17 mouse cellular contexts compared by ENCODE assay signal in genomic region chr6:113473246-113473645, GRCm38 (mm10). TPM values are rescaled to one million over a fixed set of nuclear protein-coding genes. Genes with fewer than 3 reads are reported as not detected.
"Had no signal": no experiment of that assay in that cellular context is flagged by ENCODE, and none has a peak within 500 bp of the region (broad histone marks: within the 10 kb centered on the region; RNA-seq: fewer than 3 reads in every experiment).

No protein-coding gene starts in this region.

- DNase-seq: lung, adult 18-20 months; lung, embryonic 14.5 days; lung, postnatal 10 days; lung, postnatal 4 days; right cerebral cortex, postnatal 14 days; spleen, adult 18-20 months; thymus, adult 2 months; thymus, postnatal 25 days; thymus, postnatal 4 days had no signal

- ATAC-seq: midbrain, embryonic 13.5 days; midbrain, embryonic 15.5 days had no signal

- H3K9me3 ChIP-seq: midbrain, embryonic 10.5 days; midbrain, embryonic 13.5 days; midbrain, embryonic 15.5 days; neural tube, embryonic 13.5 days; neural tube, embryonic 15.5 days; stomach, embryonic 15.5 days had no signal

- H3K4me2 ChIP-seq: lung, embryonic 14.5 days; midbrain, embryonic 13.5 days; midbrain, embryonic 15.5 days; neural tube, embryonic 13.5 days; neural tube, embryonic 15.5 days had no signal

- H3K27ac ChIP-seq: liver, embryonic 14.5 days; midbrain, embryonic 10.5 days; midbrain, embryonic 13.5 days; midbrain, embryonic 15.5 days; neural tube, embryonic 13.5 days; neural tube, embryonic 15.5 days; stomach, embryonic 15.5 days had no signal

- H3K36me3 ChIP-seq: midbrain, embryonic 10.5 days; midbrain, embryonic 13.5 days; midbrain, embryonic 15.5 days; neural tube, embryonic 13.5 days; neural tube, embryonic 15.5 days; stomach, embryonic 15.5 days had no signal

- H3K9ac ChIP-seq: liver, embryonic 14.5 days; lung, embryonic 14.5 days; midbrain, embryonic 13.5 days; midbrain, embryonic 15.5 days; neural tube, embryonic 13.5 days; neural tube, embryonic 15.5 days; stomach, embryonic 15.5 days had no signal

- H3K4me3 ChIP-seq: midbrain, embryonic 10.5 days; midbrain, embryonic 13.5 days; midbrain, embryonic 15.5 days; myocyte; neural tube, embryonic 13.5 days; neural tube, embryonic 15.5 days; stomach, embryonic 15.5 days had no signal

RNA-seq across cellular contexts. Expression of gene Il17re, which starts 15.0 kb away (rescaled TPM):
- polyA plus RNA-seq: myocyte had no signal

RNA-seq across cellular contexts. Expression of gene Prrt3, which starts 28.5 kb away (rescaled TPM):
- polyA plus RNA-seq: liver, embryonic 14.5 days had no signal
